Mouse (Mus musculus) induced T-regulatory cell, adult 2 months (primary cell): ENCODE results near the gene Hemgn.

ENCODE experiments used
- DNase-seq: peaks from one replicate; pipeline ENCODE4 v3.0.0-alpha.2; 2012; ENCODE audit warnings: low read depth

Hemgn gene

DNA sequence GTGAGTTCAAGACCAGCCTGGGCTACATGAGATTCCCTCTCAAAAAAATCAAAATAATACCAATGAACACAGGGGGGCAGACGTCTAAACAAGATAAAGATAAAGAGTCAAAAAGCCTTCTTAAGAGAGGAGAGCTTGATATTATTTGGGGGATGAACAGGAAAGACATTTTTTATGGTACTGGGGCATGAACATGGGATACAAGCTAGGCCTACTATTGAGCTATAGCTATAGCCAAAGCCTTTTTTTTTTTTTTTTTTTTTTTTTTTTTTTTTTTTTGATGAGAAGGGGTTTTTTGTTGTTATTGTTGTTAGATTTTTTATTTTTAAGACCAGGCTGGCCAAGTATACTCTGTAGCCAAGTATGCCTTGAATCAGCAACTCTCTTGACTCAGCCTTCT is 1.2 kb downstream of the Hemgn start:
- DNase-seq = peak; percentile 34

DNA sequence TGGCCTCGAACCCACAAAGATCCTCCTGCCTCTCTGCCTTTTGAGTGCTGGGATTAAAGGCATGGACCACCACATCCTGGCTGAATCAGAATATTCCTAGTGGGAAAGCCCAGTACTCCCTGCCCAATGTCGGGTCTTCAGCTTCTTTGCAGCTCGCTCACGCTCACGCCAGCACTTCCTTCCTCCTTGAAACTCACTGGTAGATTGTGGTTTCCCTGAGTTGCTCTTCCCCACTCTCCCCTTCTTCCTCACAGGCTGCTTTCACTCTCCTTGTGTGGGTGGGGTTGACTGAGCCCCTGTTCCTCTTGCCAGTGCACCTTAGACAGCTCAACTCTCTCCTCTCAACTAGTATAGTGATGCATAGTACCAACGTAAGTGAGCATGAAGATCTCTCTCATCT is 1.8 kb downstream of the Hemgn start:
- peak; percentile 56 for DNase-seq

DNA sequence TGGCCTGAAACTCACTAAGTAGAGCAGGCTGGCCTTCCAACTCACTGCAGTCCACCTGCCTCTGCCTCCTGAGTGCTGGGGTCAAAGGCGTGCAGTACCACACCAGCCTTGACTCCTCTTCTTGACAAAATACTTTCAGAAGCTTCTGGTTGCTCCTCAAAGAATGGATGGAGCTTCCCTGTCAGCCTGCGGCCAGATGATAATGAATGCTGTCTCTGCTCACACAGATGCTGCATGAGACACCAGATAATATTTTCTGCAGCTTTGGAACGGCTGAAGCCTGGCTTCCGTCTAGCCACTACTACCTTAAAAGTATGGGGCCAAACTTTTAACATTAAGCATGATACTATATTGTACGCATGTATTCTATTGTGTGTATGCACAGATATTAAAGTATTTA is 2.6 kb downstream of the Hemgn start:
- DNase-seq = no peak

DNA sequence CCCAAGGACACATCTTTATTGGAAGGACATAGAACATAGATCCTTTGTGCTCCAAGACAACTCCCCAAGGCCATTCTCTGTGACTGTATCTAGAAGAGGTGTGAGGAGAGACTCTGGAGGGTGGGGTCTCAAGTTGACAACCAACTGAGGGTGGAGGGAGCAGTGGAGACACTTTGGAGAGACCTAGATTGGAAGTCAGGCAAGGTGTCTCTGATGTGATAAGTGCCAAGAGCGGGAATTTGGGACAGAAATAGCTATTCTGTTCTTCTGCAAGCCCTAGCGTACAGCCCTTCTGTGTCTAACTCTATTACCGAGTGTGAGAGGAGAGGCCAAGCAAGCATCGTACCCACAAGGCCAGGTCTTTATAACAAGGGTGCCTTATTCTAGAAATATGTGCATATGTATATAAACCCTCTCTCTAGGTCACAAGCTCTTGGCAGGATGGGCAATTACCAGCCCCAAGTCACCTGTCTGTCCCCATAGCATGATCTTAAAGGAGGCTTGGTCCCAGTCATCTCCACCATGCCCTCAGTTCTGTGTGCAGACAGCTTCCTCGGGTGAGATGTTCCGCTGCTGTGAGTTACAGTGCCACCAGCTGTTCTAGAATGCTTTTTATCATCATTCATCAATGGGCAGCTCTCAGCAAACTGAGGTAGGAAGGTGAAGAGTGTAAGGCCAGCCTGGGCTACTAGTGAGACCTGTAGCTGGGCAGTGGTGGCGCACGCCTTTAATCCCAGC is 6.2 kb downstream of the Hemgn start:
- no peak for DNase-seq

DNA sequence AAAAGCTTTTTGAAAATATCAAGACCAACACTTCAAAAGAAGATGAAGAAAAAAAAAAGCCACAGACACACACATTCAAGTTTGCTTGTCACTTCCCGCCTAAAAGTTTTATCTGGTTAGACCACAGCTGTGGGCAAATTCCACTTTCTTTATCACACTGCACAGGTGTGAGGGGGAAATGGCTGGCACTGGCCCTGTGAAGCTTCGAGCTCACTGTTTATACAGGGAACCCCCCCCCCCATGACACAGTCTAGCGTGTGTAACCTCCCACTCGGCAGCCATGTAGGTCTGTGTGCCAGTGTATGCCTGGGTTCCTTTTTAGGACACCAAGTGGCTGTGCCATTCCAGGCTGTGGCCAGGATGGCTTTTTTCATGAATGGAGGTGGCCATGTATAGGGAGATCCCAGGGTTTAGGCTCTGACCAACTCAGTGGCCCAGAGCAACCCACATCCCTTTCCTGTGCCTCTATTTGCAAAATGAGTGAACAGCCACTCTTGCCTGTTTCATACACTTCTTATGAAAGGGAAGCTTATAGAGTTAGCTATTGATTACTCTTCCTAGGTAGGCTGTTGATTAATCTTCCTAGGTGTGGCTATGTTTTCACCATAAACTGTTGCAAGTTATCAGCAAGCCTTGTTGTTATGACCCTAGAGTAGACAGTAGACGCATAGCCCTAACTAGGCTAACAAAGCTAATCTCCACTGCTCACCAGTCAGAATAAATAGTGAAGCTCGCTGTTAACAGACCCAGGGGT is 9.1 kb downstream of the Hemgn start:
- DNase-seq = peak; percentile 64

DNA sequence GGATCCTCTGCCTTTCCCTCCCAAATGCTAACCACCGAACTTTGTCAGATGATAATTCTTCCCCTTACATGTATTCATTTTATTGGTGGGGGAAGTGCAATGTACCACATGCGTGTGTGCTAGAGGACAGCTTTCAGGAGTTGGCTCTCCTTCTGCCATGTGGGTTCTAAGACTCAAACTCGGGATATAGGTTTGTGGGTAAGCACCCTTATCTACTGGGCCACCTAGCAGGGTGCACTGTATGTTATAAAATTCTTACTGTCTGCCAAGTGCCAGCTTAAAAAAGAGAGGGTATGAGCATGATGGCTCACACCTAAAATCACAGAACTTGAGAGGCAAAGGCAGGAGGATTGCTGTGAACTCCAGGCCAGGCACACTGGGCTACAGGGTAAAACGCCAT is 14.5 kb downstream of the Hemgn start:
- no peak for DNase-seq

DNA sequence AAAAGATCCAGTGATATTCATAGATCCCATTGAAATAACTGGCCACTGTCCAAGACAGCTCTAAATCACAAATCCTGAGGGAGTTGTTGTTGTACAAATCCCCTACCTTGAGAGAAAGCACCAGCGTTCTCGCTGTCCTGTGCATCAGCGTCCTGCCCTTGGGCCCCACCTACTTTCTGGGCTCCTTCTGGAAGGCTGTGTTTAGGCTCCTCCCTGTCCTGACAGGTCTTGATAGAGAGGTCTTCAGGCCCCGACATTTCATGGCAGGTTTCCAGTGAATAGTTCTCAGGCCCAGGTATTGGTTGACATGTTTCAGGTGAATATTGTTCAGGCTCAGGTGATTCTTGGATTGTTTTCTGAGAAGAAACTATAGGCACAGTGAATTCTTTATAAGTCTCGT is 17.6 kb downstream of the Hemgn start:
- no peak for DNase-seq

DNA sequence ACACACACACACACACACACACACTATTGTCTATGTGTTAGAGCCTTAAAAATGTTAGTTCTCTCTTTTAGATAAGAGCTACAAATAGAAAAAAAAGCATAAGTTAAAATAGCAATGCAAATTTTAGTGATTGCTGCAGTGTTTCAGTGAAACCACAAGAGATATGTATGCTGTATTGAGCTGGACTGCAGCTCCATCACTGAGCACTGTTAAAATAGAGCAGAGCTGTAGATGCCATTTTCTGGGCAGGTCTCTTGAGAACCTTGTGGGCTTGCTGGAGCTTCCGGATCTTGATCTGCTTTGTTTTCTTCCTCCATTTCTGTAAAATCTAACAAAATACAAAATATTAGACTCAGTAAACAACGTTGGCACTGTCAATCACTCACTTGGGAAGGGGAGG is 18.9 kb downstream of the Hemgn start:
- no peak for DNase-seq

DNA sequence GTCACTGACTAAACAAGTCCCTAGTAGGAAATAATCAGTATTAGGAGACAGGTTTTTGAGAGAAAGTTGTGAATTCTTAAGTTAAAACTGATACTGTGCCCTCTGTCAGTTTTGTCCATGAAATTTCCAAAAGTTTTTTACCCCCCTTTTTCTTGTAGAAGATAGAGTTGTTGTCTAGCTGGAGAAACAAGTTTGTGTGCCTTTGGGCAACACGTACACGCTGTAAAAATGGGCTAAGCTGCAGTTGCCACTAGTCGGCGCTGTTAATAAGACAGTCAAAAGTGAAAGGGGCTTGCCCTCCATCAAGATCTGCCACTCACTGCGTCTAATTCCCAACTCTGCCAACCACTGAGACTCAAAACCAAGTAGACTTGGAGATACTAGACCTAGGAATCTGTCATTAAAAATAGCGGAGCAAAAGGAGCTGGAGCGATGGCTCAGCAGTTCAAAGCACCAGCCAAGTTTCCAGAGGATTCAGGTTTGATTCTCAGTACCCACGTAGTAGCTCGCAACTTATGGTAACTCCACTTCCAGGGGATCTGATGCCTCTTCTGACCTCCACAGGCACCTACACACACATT is 22.8 kb downstream of the Hemgn start:
- DNase-seq = peak; percentile 97

DNA sequence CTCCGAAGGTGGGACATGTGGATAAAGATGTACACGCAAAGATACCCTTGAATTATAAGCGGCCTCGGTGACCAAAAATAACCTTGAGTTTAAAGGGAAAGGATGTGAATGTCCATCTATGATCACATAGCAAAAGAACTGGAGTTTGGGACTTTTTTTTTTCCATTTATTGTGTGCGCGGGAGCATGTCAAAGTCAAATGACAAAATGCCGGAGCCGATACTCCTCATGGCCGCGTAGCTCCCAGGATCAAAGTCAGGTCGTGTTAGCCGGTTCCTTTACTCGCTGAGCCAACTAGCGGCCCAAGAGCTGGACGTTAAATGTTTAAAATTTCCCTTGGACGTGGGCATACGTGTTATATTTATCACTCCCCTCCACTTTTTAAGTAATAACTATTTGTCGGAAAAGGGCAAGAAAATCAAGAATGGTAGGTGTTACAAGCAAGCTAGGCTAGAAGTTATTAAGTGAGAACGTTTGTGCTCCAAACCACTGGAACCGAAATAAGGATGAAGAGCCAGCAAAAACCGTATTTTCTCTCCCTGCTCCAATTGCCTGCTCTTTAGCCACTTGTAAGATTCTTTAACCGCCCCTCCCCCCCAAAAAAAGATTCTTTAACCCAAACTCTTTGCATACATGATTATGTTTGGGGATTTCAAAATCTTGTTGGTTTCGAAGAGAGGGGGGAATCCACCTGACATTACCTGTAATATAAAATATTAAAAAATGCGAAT is 23.5 kb downstream of the Hemgn start:
- DNase-seq = peak; percentile 81

DNA sequence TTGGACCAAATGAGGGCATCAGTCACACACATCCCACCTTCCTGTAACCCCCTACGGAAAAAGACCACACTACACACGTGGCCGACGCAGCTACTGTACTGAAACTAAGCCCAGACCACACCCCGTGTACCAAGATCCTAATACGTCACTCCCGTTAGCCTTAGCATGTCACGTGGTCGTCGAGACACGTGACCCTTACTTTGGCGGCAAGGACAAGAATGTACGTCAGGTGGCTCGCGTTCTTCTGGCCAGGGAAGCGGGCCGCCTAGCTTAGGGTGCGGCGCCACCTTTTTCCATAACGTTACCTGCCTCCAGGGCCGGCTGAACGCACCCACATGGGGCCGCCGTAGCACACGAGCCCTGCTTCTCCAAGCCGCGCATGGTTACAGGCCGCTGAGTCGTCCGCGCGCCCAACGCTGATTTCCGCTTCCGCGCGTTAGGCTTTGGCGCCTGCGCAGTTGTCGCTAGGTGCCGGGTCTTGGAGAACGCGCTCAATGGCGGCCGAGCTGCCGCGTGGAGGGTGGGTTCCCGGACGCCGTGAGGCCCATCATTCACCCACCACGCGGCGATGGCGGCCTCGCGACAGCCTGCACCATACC is 24.2 kb downstream of the Hemgn start, which contains the start of gene Trmo:
TSS of gene Trmo (minus strand) at position 425 of the 599 bp plus-strand sequence.
- peak; percentile 98 for DNase-seq

DNA sequence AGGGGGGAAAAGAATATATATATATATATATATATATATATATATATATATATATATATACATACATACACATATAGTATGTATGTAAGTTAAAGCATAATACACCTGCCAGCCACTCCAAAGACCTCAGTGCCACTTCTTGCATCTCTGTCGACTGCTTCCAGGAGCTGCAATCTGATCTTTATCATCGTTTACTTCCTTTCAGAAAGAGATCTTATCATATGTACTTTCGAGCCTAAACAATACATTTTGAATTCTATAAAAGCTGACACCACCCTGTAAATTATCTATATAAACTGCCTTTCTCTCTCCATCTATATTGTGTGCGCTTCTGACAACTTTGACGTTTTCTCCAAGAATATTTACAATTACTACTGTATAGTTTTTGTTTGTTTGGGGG is 24.8 kb downstream of the Hemgn start:
- DNase-seq = no peak

DNA sequence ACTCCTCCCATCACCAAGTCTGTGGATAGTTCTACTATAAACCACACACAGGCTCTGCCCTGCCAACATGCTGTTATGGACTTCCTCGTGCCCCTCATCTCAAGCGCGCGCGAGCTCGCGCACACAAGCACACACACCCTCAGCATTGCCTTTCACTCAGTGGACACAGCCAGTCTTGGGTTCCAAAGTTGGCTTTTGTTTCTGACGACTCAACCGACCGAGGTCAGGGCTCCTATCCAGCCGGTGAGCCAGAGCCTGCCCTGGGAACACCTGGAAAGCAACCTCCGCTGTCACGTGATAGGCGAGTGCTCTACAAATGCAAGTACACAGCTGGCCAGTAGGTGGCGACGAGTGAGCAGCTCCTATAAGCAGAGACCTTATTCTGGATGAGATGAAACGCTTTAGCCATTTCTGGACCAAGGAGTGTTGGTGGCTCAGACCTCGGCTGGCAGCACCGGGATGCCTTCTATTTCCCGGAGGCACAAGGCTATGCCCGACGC is 38.4 kb downstream of the Hemgn start:
- peak; percentile 86 for DNase-seq

DNA sequence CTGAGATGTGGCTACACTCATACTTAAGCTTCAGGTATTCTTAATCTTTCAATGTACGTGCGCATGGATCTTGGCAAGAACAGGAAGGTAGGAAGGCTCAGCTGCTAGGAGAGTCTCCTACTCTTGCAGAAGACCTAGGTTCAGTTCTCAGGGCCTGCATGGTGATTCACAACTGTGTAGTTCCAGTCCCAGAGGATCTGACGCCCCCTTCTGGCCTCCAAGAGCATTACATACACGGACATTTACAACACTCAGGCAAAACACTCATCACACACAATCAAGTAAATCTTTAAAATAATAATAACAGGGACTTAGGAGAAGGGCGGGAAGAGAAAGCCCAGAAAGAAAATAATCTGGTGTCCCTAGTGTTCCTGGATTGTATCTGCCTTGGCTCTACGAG is 38.9 kb downstream of the Hemgn start:
- peak; percentile 72 for DNase-seq

DNA sequence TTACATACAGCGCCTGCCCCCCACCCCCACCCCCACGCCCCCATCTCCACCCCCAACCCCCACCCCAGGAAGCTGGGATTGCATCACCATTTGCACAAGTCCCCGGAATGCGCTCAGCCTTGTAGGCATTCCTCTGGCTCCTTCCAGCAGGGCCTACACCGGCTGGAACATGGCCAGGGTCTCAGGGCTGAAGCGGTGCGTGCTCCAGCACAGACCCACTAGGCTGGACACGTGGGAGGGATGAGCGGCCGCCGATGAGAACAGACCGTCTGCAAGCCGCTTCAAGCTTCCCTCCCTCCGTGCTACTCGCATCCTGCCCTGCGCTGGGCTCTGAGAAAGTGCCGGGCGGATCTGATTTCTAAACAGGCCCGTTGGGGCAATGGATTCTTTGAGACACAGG is 42.3 kb downstream of the Hemgn start:
- DNase-seq = no peak

DNA sequence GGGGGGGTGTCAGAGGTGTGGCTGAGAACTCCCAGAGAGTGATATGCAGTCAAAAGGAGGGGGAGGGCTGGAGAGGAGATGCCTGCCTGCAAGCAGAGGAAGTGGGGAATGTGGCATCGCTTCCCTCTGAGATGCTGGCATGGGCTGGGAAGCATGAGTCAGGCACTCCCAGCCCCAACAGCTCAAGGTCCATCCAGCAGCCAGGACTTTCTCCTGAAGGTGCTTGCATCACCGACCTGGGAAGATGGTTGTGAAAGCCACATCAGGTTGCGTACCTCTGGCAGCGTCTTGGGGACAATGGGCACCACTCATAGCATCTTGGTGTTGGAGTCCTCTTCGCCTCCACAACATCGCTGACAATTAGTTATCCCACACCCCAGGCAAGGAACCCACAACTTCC is 42.9 kb downstream of the Hemgn start:
- no peak for DNase-seq

DNA sequence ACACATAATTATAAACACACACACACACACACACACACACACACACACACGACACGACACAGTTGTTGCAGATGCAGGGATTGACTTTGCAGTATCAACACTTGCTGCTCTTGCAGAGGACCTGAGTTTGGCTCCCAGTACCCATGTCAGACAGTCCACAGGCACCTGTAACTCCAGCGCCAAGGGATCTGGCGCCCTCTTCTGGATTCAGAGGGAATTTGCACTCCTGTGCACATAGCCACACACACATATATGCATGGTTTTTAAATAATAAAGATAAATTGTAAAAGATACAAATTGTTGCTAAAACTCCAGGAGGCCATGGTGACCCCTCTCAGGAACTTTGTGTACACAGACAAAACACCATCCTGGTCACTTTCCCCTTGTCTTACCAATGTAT is 44.2 kb downstream of the Hemgn start:
- peak; percentile 34 for DNase-seq

DNA sequence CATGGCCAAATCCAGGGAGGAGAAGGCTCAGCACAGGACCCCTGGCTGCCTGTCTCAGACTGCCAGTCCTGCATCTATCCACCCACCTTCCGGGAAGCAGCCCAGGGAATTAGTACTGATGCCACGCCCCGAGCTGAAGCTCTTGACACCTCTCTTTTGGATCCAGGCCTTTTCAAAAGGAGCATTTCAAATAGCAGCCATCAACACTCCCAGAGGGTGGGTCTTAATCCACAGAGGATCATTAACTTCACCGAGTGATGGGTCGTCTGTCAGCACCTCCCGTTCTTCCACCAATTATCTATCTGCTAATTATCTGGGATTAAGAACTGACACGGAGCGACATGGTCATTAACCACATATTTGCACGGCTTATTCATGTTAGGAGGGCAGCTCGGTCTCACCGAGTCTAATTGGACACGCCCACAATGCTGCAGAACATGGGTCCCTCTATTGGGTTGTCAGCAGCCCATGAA is 45.8 kb downstream of the Hemgn start:
- no peak for DNase-seq

DNA sequence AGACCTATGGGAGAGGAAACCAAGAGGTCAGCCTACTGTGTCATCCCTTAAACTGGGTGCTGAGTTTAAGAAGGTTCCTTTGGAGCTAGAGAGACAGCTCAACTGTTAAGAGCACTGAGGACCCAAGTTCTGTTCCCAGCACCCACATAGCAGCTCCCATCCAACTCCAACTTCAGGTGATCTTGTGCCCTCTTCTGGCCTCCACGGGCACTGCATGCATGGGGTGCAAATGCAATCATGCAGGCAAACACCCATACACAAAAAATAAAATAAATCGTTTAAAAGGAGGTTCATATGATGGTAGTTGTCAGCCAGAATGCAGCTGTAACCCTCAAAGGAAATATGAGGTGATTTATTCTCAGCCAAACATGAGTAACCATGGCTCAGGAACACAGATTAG is 48.9 kb downstream of the Hemgn start:
- no peak for DNase-seq

DNA sequence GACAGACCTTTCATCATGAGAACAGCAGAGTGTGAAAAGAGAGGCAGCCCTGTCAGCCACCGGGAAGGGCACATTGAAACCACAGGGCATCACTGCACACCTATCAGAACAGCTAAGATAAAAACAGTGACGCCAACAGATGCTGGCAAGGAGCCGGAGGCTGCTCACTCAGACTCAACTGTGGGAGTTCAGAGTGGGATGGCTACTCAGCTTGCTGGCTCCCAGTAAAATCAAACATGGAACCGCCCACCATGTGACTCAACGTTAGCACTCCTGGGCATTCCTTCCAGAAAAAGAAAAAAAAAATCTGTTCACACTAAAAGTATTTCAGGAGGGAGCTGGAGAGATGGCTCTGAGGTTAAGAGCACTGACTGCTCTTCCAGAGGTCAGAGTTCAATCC is 52.0 kb downstream of the Hemgn start:
- no peak for DNase-seq

DNA sequence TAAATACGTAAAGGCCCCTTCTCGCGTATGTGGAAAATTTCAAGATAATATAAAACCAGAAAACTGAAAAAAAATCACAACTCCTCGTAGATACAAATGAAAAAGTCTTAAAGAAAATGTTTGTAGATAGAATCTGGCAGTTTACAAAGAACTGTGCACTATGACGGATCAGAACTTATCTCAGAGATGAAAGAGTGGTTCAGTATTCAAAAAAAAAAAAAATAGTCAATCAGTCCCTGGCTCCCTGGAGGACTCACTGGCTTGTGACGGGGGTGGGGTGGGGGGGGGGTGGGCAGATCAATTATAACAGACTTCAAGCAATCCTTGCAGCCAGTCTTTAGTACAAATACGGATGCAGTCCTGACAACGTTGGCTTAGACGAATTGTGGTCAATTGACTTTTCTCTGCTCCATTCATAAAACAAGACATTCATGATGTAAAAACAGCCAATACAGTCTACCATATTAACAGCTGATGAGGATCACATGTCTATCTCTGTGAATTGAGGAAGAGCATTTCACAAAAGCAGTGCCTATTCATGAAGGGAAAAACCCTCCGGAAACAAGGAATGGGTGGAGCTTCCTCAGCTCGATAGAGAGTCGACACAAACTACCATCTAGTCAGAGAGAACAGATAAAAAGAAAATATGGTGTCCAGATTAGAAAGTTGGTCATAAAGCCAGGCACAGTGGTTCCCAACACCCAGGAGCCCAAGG is 53.6 kb downstream of the Hemgn start:
- DNase-seq = peak; percentile 66
